Comparison of ENCODE assay signal across 8 mouse cellular contexts in genomic region chr2:180222250-180222649, GRCm38 (mm10). TPM values are rescaled to one million over a fixed set of nuclear protein-coding genes. Genes with fewer than 3 reads are reported as not detected.
A peak's percentile ranks its signal among the peaks of the same experiment; 100 is the strongest.
DNase-seq lines count a peak whose midpoint lies in the region; ATAC-seq lines count a peak whose summit lies in the region.

No protein-coding gene starts in this region.

- H3K9me3 ChIP-seq in intestine, embryonic 14.5 days (ENCODE audit: control insufficient read depth, low read length) = no peaks in the 10 kb centered on the region
- H3K9me3 ChIP-seq in lung, embryonic 15.5 days = no peaks in the 10 kb centered on the region

- peak; percentile 28 for ATAC-seq in intestine, embryonic 14.5 days (replicated peaks; ENCODE audit: low FRiP score, low TSS enrichment, low read depth)
- ATAC-seq in lung, embryonic 15.5 days (ENCODE audit: borderline replicate concordance, extremely low read depth, low FRiP score, low TSS enrichment) = peak; percentile 58

- peak; percentile 96 for DNase-seq in heart, adult 11 months
- no peak for DNase-seq in heart, adult 8-10 months (ENCODE audit: low spot score)
- DNase-seq in embryo, embryonic 10.5 days (ENCODE audit: low spot score) = peak; percentile 54
- peak; percentile 75 for DNase-seq in intestine, embryonic 14.5 days (ENCODE audit: low spot score)
- no peak for DNase-seq in adrenal gland, adult 18-20 months (ENCODE audit: low spot score in 2 of 2)
- DNase-seq in right cerebral cortex, postnatal 10 days (ENCODE audit: low spot score in 2 of 2) = no peak
- no peak for DNase-seq in layer of hippocampus, postnatal 14 days (ENCODE audit: low spot score in 2 of 2)

- no peak overlapping the region for H3K4me3 ChIP-seq in intestine, embryonic 14.5 days (ENCODE audit: low read depth, low read length)
- peak overlapping the region; percentile 65 for H3K4me3 ChIP-seq in lung, embryonic 15.5 days

- H3K4me2 ChIP-seq in intestine, embryonic 14.5 days (ENCODE audit: low read length) = no peak overlapping the region
- H3K4me2 ChIP-seq in lung, embryonic 15.5 days = peak overlapping the region; percentile 94

- 0 out of 2 replicates have a peak, but pooled peaks cover 3% of the 10 kb centered on the region for H3K27me3 ChIP-seq in intestine, embryonic 14.5 days (replicated peaks; ENCODE audit: control insufficient read depth, insufficient read depth, low read length)
- peaks cover 24% of the 10 kb centered on the region for H3K27me3 ChIP-seq in lung, embryonic 15.5 days

- no peaks in the 10 kb centered on the region for H3K36me3 ChIP-seq in intestine, embryonic 14.5 days (ENCODE audit: control insufficient read depth, insufficient read depth, low read length)
- no peaks in the 10 kb centered on the region for H3K36me3 ChIP-seq in lung, embryonic 15.5 days

- peak overlapping the region; percentile 36; the same call in 1 of the 2 replicates for H3K27ac ChIP-seq in intestine, embryonic 14.5 days (ENCODE audit: low read depth)
- H3K27ac ChIP-seq in lung, embryonic 15.5 days = peak overlapping the region; percentile 91

- 12% methylated on average over 6 of the region's 6 CpGs for WGBS in intestine, embryonic 14.5 days
- 10% methylated on average over 6 of the region's 6 CpGs for WGBS in lung, embryonic 15.5 days

- peaks cover 55% of the 10 kb centered on the region for H3K4me1 ChIP-seq in intestine, embryonic 14.5 days (replicated peaks; ENCODE audit: control insufficient read depth, insufficient read depth, low read length)
- peaks cover 81% of the 10 kb centered on the region for H3K4me1 ChIP-seq in lung, embryonic 15.5 days

- no peak overlapping the region for H3K9ac ChIP-seq in intestine, embryonic 14.5 days (ENCODE audit: low read length)
- H3K9ac ChIP-seq in lung, embryonic 15.5 days = no peak overlapping the region

RNA-seq across cellular contexts. Expression of gene Lama5, which starts 3.4 kb away (rescaled TPM):
- 100 to 1,000 TPM in 1 of 4 experiments, 10 to 100 TPM in 3; 78.1 to 110 (median 93.3) TPM for total RNA-seq in heart, adult 8-10 months (2022)
- 63.7 and 65.1 TPM in 2 replicates for polyA plus RNA-seq in intestine, embryonic 14.5 days (2014; fragmentation: Nextera tagmentation; extraction: Ambion mirVana)
- polyA plus RNA-seq in lung, embryonic 15.5 days (2015; fragmentation: Nextera tagmentation; extraction: Ambion mirVana) = 79.0 and 83.2 TPM in 2 replicates
- total RNA-seq in adrenal gland, adult 18-20 months (2021) = 10 to 100 TPM; 31.5 to 61.3 TPM
- total RNA-seq in layer of hippocampus, postnatal 14 days (2021) = 10 to 100 TPM in 1 of 2 experiments, 1 to 10 TPM in 1; 7.3 to 10.7 TPM

RNA-seq across cellular contexts. Expression of gene Rps21, which starts 34.9 kb away (rescaled TPM):
- total RNA-seq in heart, adult 8-10 months (2022) = 100 to 1,000 TPM; 452 to 674 (median 565) TPM
- polyA plus RNA-seq in intestine, embryonic 14.5 days (2014; fragmentation: Nextera tagmentation; extraction: Ambion mirVana) = 771 and 871 TPM in 2 replicates
- polyA plus RNA-seq in lung, embryonic 15.5 days (2015; fragmentation: Nextera tagmentation; extraction: Ambion mirVana) = 477 and 524 TPM in 2 replicates
- 100 to 1,000 TPM; 777 to 810 TPM for total RNA-seq in adrenal gland, adult 18-20 months (2021)
- total RNA-seq in layer of hippocampus, postnatal 14 days (2021) = 100 to 1,000 TPM; 571 to 582 TPM

RNA-seq across cellular contexts. Expression of gene Adrm1, which starts 51.0 kb away (rescaled TPM):
- 10 to 100 TPM; 80.8 to 93.9 (median 90.0) TPM for total RNA-seq in heart, adult 8-10 months (2022)
- polyA plus RNA-seq in intestine, embryonic 14.5 days (2014; fragmentation: Nextera tagmentation; extraction: Ambion mirVana) = 159 TPM in 2 replicates
- polyA plus RNA-seq in lung, embryonic 15.5 days (2015; fragmentation: Nextera tagmentation; extraction: Ambion mirVana) = 184 and 191 TPM in 2 replicates
- total RNA-seq in adrenal gland, adult 18-20 months (2021) = 100 to 1,000 TPM; 179 to 198 TPM
- 100 to 1,000 TPM in 1 of 2 experiments, 10 to 100 TPM in 1; 98.4 to 104 TPM for total RNA-seq in layer of hippocampus, postnatal 14 days (2021)

RNA-seq across cellular contexts. Expression of gene Cables2, which starts 51.0 kb away (rescaled TPM):
- 10 to 100 TPM; 12.1 to 14.1 (median 12.6) TPM for total RNA-seq in heart, adult 8-10 months (2022)
- polyA plus RNA-seq in intestine, embryonic 14.5 days (2014; fragmentation: Nextera tagmentation; extraction: Ambion mirVana) = 17.1 and 20.3 TPM in 2 replicates
- polyA plus RNA-seq in lung, embryonic 15.5 days (2015; fragmentation: Nextera tagmentation; extraction: Ambion mirVana) = 14.1 and 16.5 TPM in 2 replicates
- total RNA-seq in adrenal gland, adult 18-20 months (2021) = 10 to 100 TPM; 12.1 to 15.6 TPM
- total RNA-seq in layer of hippocampus, postnatal 14 days (2021) = 10 to 100 TPM; 40.2 to 43.6 TPM

Comparison
In these comparisons a context has a peak if more than half of its experiments do, and no peak if none do; other contexts are left out.
1. DNase-seq: peak in heart, adult 11 months (single experiment), embryo, embryonic 10.5 days (single experiment) and intestine, embryonic 14.5 days (single experiment); none in heart, adult 8-10 months (single experiment), adrenal gland, adult 18-20 months (0 of 2), right cerebral cortex, postnatal 10 days (0 of 2) and layer of hippocampus, postnatal 14 days (0 of 2).